Mouse (Mus musculus) liver, adult 2 months (tissue): ENCODE data around the gene Ifit1bl1. TPM values are rescaled to one million over a fixed set of nuclear protein-coding genes. Genes with fewer than 3 reads are reported as not detected.
A peak's percentile ranks its signal among the peaks of the same experiment; 100 is the strongest.

Experiments
- DNase-seq: peaks from one replicate; pipeline ENCODE4 v3.0.0-alpha.2; 2011; ENCODE audit warnings: low read depth, low spot score; ENCODE audit errors: extremely low read depth
- H3K27ac ChIP-seq: fragments of 200-500 bp; replicated peaks from 2 replicates; pipeline ENCODE4 v1.5.1; 2012; ENCODE audit warnings: low read depth, mild to moderate bottlenecking, control low read depth, inconsistent platforms, low read length; ENCODE audit not compliant: insufficient read depth
- H3K27me3 ChIP-seq: fragments of 200-500 bp; 2 replicates; pipeline ENCODE4 v1.6.1; 2012; ENCODE audit warnings: mild to moderate bottlenecking, moderate library complexity, low read length, inconsistent platforms; ENCODE audit not compliant: control insufficient read depth, insufficient read depth
- H3K36me3 ChIP-seq: fragments of 200-500 bp; 2 replicates; pipeline ENCODE4 v1.6.1; 2012; ENCODE audit warnings: low read length, inconsistent platforms; ENCODE audit not compliant: control insufficient read depth, insufficient read depth
- H3K4me1 ChIP-seq: fragments of 200-500 bp; 2 replicates; pipeline ENCODE4 v1.6.1; 2011; ENCODE audit warnings: low read length; ENCODE audit not compliant: control insufficient read depth, insufficient read depth
- H3K4me3 ChIP-seq: fragments of 200-500 bp; 2 replicates; pipeline ENCODE4 v1.5.1; 2011; ENCODE audit warnings: low read depth, mild to moderate bottlenecking, control low read depth, low read length, moderate library complexity; ENCODE audit not compliant: insufficient read depth
- H3K79me2 ChIP-seq: fragments of 200-500 bp; 2 replicates; pipeline ENCODE4 v1.6.1; 2012; ENCODE audit warnings: inconsistent platforms, mild to moderate bottlenecking, low read length, moderate library complexity; ENCODE audit not compliant: control insufficient read depth, insufficient read depth
- H3K9ac ChIP-seq: fragments of 200-500 bp; 2 replicates; pipeline ENCODE4 v1.6.1; 2012; ENCODE audit warnings: low read depth, mild to moderate bottlenecking, control low read depth, inconsistent platforms, low read length
- CTCF ChIP-seq: fragments of 200-500 bp; IDR thresholded peaks from 2 replicates; pipeline ENCODE4 v1.5.1; 2011; ENCODE audit warnings: low read depth, low read length, control low read depth
- POLR2A ChIP-seq: fragments of 200-500 bp; IDR thresholded peaks from 2 replicates; pipeline ENCODE4 v1.6.1; 2011; ENCODE audit warnings: low read length, control low read depth; ENCODE audit not compliant: insufficient read depth; ENCODE audit errors: extremely low read depth
- WGBS: fragments of 180-500 bp; shearing (Covaris S2); methylation state at CpG from one replicate; pipeline ENCODE4 v1.1.7; 2018; 5-methylcytosine and 5-hydroxymethylcytosine counted together
- polyA plus RNA-seq: library from polyadenylated mRNA; depleted of rRNA; stranded (reverse); fragments of >200 nt; gene quantifications from 2 replicates; pipeline ENCODE4 v1.2.3, GENCODE M21; 2012
- total RNA-seq: library from RNA; depleted of rRNA; stranded (reverse); fragments of >200 nt; gene quantifications from 2 replicates; pipeline ENCODE4 v1.2.3, GENCODE M21; 2014

Ifit1bl1 gene
- total and polyA plus RNA-seq, 2 experiments = 0.18 to 0.92 TPM

GRCm38 (mm10) chr19:34553522-34553921, 48.2 kb downstream of the Ifit1bl1 start:
- WGBS = 63% methylated on average over 3 of the region's 3 CpGs
- Histone ChIP-seq H3K27ac (peak overlapping the region; percentile 89), H3K4me1 (no peaks in the 10 kb centered on the region; the same call in 1 of the 2 replicates), H3K4me3 (no peak overlapping the region), H3K27me3 (no peaks in the 10 kb centered on the region), H3K79me2 (no peaks in the 10 kb centered on the region; the same call in 1 of the 2 replicates), H3K9ac (peak overlapping the region; percentile 66), H3K36me3 (no peaks in the 10 kb centered on the region)
- DNase-seq = peak; percentile 24
- no peak for TF ChIP-seq CTCF
- TF ChIP-seq POLR2A = no peak

GRCm38 (mm10) chr19:34553021-34553420, 48.7 kb downstream of the Ifit1bl1 start:
- Histone ChIP-seq H3K4me3 (no peak overlapping the region), H3K27me3 (no peaks in the 10 kb centered on the region), H3K79me2 (no peaks in the 10 kb centered on the region; the same call in 1 of the 2 replicates), H3K36me3 (no peaks in the 10 kb centered on the region), H3K27ac (peak overlapping the region; percentile 89), H3K4me1 (no peaks in the 10 kb centered on the region; the same call in 1 of the 2 replicates), H3K9ac (peak overlapping the region; percentile 66)
- DNase-seq = no peak
- no peak for TF ChIP-seq POLR2A
- no peak for TF ChIP-seq CTCF
- 52% methylated on average over 6 of the region's 6 CpGs for WGBS

GRCm38 (mm10) chr19:34551981-34552380, 49.8 kb downstream of the Ifit1bl1 start:
- no peaks in the 10 kb centered on the region for H3K27me3 ChIP-seq
- TF ChIP-seq CTCF (no peak), POLR2A (no peak)
- DNase-seq = peak; percentile 48
- peak overlapping the region; percentile 39; the same call in 1 of the 2 replicates for H3K27ac ChIP-seq
- H3K79me2 ChIP-seq = no peaks in the 10 kb centered on the region; the same call in 1 of the 2 replicates
- H3K4me1 ChIP-seq = no peaks in the 10 kb centered on the region; the same call in 1 of the 2 replicates
- peak overlapping the region; percentile 27 for H3K4me3 ChIP-seq
- H3K36me3 ChIP-seq = no peaks in the 10 kb centered on the region
- 14% methylated on average over 5 of the region's 5 CpGs for WGBS
- H3K9ac ChIP-seq = no peak overlapping the region

- Histone ChIP-seq H3K79me2 (no peaks in the 10 kb centered on the region; the same call in 1 of the 2 replicates), H3K4me3 (peak within 1 kb of the TSS; percentile 73)
- DNase-seq = peak; percentile 60
These were observed 51.1 kb downstream of the Ifit1bl1 start, which contains the start of gene Ifit2 for GRCm38 (mm10) chr19:34550534-34551223. Gene Ifit2, plus strand, starts transcription at chr19:34550694.

GRCm38 (mm10) chr19:34550205-34550533, 51.6 kb downstream of the Ifit1bl1 start:
- H3K4me1 ChIP-seq = no peaks in the 10 kb centered on the region; the same call in 1 of the 2 replicates
- 32% methylated on average over 4 of the region's 4 CpGs for WGBS
- no peak overlapping the region for H3K9ac ChIP-seq
- TF ChIP-seq CTCF (no peak), POLR2A (no peak)
- no peaks in the 10 kb centered on the region; the same call in 1 of the 2 replicates for H3K79me2 ChIP-seq
- DNase-seq = no peak
- H3K4me3 ChIP-seq = no peak overlapping the region
- no peaks in the 10 kb centered on the region for H3K27me3 ChIP-seq
- H3K36me3 ChIP-seq = no peaks in the 10 kb centered on the region
- no peak overlapping the region for H3K27ac ChIP-seq

More at GRCm38 (mm10) chr19:34550534-34551223, 51.1 kb downstream of the Ifit1bl1 start, which contains the start of gene Ifit2:
- TF ChIP-seq POLR2A (no peak), CTCF (peak; percentile 86)
- peak within 1 kb of the TSS; percentile 44; the same call in 1 of the 2 replicates for H3K9ac ChIP-seq
- peak within 1 kb of the TSS; percentile 29 for H3K27ac ChIP-seq
- 1% methylated on average over 22 of the region's 22 CpGs for WGBS
- no peaks in the 10 kb centered on the region; the same call in 1 of the 2 replicates for H3K4me1 ChIP-seq
- H3K27me3 ChIP-seq = no peaks in the 10 kb centered on the region
- H3K36me3 ChIP-seq = no peaks in the 10 kb centered on the region

- Histone ChIP-seq H3K27ac (no peak overlapping the region), H3K4me3 (no peak overlapping the region), H3K27me3 (no peaks in the 10 kb centered on the region), H3K9ac (no peak overlapping the region), H3K4me1 (no peaks in the 10 kb centered on the region; the same call in 1 of the 2 replicates), H3K36me3 (no peaks in the 10 kb centered on the region), H3K79me2 (no peaks in the 10 kb centered on the region)
- peak; percentile 56 for DNase-seq
- 49% methylated on average over 7 of the region's 7 CpGs for WGBS
- TF ChIP-seq POLR2A = no peak
- TF ChIP-seq CTCF = peak; percentile 86
These were observed 53.8 kb downstream of the Ifit1bl1 start for GRCm38 (mm10) chr19:34547976-34548375.
